Mouse (Mus musculus): ENCODE results near the gene C1qtnf4. TPM values are rescaled to one million over a fixed set of nuclear protein-coding genes. Genes with fewer than 3 reads are reported as not detected.
"Not testable (repeated sequence)": the region's sequence is repeated elsewhere in the genome, so short reads cannot be mapped to it uniquely, and the experiment has no call there.

C1qtnf4 gene
- polyA plus RNA-seq, 1 experiment from 2014 or later = 18.4 TPM

- DNase-seq (ENCODE audit: low spot score) (no peak), ATAC-seq (no peak)
- Histone ChIP-seq H3K36me3 (ENCODE audit: control insufficient read depth, insufficient read depth, low read length) (peaks cover 61% of the 10 kb centered on the region), H3K4me3 (ENCODE audit: low read depth, low read length) (no peak overlapping the region), H3K4me1 (ENCODE audit: control insufficient read depth, insufficient read depth, low read length) (peaks cover 5% of the 10 kb centered on the region; the same call in 1 of the 2 replicates), H3K27ac (ENCODE audit: low read depth, low read length) (no peak overlapping the region), H3K9me3 (replicated peaks; ENCODE audit: control insufficient read depth, low read length) (no peaks in the 10 kb centered on the region), H3K27me3 (replicated peaks; ENCODE audit: control insufficient read depth, insufficient read depth, low read length) (peaks cover 4% of the 10 kb centered on the region; the same call in 1 of the 2 replicates), H3K4me2 (ENCODE audit: low read length) (no peak overlapping the region), H3K9ac (ENCODE audit: low read length) (no peak overlapping the region)
- WGBS = 93% methylated on average over 6 of the region's 6 CpGs
Measured at GRCm38 (mm10) chr2:90893673-90894298, 8.1 kb downstream of the C1qtnf4 start.

- over 99% methylated on average over 3 of the region's 3 CpGs for WGBS
- H3K27me3 ChIP-seq (replicated peaks; ENCODE audit: control insufficient read depth, insufficient read depth, low read length); ATAC-seq; DNase-seq (ENCODE audit: low spot score); H3K4me3 ChIP-seq (ENCODE audit: low read depth, low read length); H3K4me1 ChIP-seq (ENCODE audit: control insufficient read depth, insufficient read depth, low read length); H3K9ac ChIP-seq (ENCODE audit: low read length); H3K27ac ChIP-seq (ENCODE audit: low read depth, low read length); H3K9me3 ChIP-seq (replicated peaks; ENCODE audit: control insufficient read depth, low read length); H3K4me2 ChIP-seq (ENCODE audit: low read length): not testable (repeated sequence)
- peaks cover 65% of the 10 kb centered on the region for H3K36me3 ChIP-seq (ENCODE audit: control insufficient read depth, insufficient read depth, low read length)
Measured at GRCm38 (mm10) chr2:90894299-90894677, 8.6 kb downstream of the C1qtnf4 start.

GRCm38 (mm10) chr2:90903398-90903797 is 17.7 kb downstream of the C1qtnf4 start:
- no peak for ATAC-seq
- H3K9me3 ChIP-seq (replicated peaks; ENCODE audit: control insufficient read depth, low read length) = no peaks in the 10 kb centered on the region
- peak overlapping the region; percentile 97; the same call in 1 of the 2 replicates for H3K9ac ChIP-seq (ENCODE audit: low read length)
- H3K4me1 ChIP-seq (ENCODE audit: control insufficient read depth, insufficient read depth, low read length) = peaks cover 15% of the 10 kb centered on the region
- H3K4me2 ChIP-seq (ENCODE audit: low read length) = peak overlapping the region; percentile 73
- no peak for DNase-seq (ENCODE audit: low spot score)
- H3K36me3 ChIP-seq (ENCODE audit: control insufficient read depth, insufficient read depth, low read length) = peaks cover 49% of the 10 kb centered on the region
- 91% methylated on average over 2 of the region's 2 CpGs for WGBS
- H3K27me3 ChIP-seq (replicated peaks; ENCODE audit: control insufficient read depth, insufficient read depth, low read length) = no peaks in the 10 kb centered on the region
- peak overlapping the region; percentile 93 for H3K4me3 ChIP-seq (ENCODE audit: low read depth, low read length)
- H3K27ac ChIP-seq (ENCODE audit: low read depth, low read length) = no peak overlapping the region

GRCm38 (mm10) chr2:90904076-90904855 is 18.6 kb downstream of the C1qtnf4 start, which contains the start of the genes Kbtbd4 and Ndufs3:
Gene Kbtbd4 (plus strand): TSS chr2:90904740.
Gene Ndufs3 (minus strand): TSS chr2:90904827.
- no peaks in the 10 kb centered on the region for H3K27me3 ChIP-seq (replicated peaks; ENCODE audit: control insufficient read depth, insufficient read depth, low read length)
- WGBS = under 1% methylated on average over 43 of the region's 43 CpGs
- DNase-seq (ENCODE audit: low spot score) (peak; percentile 95), ATAC-seq (peak; percentile 95)
- H3K9ac ChIP-seq (ENCODE audit: low read length) = peak within 1 kb of the TSS; percentile 97
- peak within 1 kb of the TSS; percentile 73 for H3K4me2 ChIP-seq (ENCODE audit: low read length)
- peaks cover 50% of the 10 kb centered on the region for H3K36me3 ChIP-seq (ENCODE audit: control insufficient read depth, insufficient read depth, low read length)
- peak within 1 kb of the TSS; percentile 93 for H3K4me3 ChIP-seq (ENCODE audit: low read depth, low read length)
- no peaks in the 10 kb centered on the region for H3K9me3 ChIP-seq (replicated peaks; ENCODE audit: control insufficient read depth, low read length)
- peak within 1 kb of the TSS; percentile 92 for H3K27ac ChIP-seq (ENCODE audit: low read depth, low read length)
- H3K4me1 ChIP-seq (ENCODE audit: control insufficient read depth, insufficient read depth, low read length) = peaks cover 15% of the 10 kb centered on the region

- peak; percentile 58 for DNase-seq (ENCODE audit: low spot score)
- H3K4me3 ChIP-seq (ENCODE audit: low read depth, low read length) = peak overlapping the region; percentile 93
- H3K27ac ChIP-seq (ENCODE audit: low read depth, low read length) = peak overlapping the region; percentile 92
- H3K27me3 ChIP-seq (replicated peaks; ENCODE audit: control insufficient read depth, insufficient read depth, low read length) = no peaks in the 10 kb centered on the region
- peaks cover 52% of the 10 kb centered on the region for H3K36me3 ChIP-seq (ENCODE audit: control insufficient read depth, insufficient read depth, low read length)
- peak overlapping the region; percentile 97 for H3K9ac ChIP-seq (ENCODE audit: low read length)
- peak; percentile 73 for ATAC-seq
- peak overlapping the region; percentile 73 for H3K4me2 ChIP-seq (ENCODE audit: low read length)
- H3K9me3 ChIP-seq (replicated peaks; ENCODE audit: control insufficient read depth, low read length) = no peaks in the 10 kb centered on the region
- peaks cover 15% of the 10 kb centered on the region for H3K4me1 ChIP-seq (ENCODE audit: control insufficient read depth, insufficient read depth, low read length)
- WGBS = 0% methylated on average over 21 of the region's 21 CpGs
Measured at GRCm38 (mm10) chr2:90904856-90905224, 19.2 kb downstream of the C1qtnf4 start.

GRCm38 (mm10) chr2:90906721-90907120 is 21.1 kb downstream of the C1qtnf4 start:
- no peak for DNase-seq (ENCODE audit: low spot score)
- Histone ChIP-seq H3K27ac (ENCODE audit: low read depth, low read length) (no peak overlapping the region), H3K36me3 (ENCODE audit: control insufficient read depth, insufficient read depth, low read length) (peaks cover 55% of the 10 kb centered on the region), H3K27me3 (replicated peaks; ENCODE audit: control insufficient read depth, insufficient read depth, low read length) (no peaks in the 10 kb centered on the region), H3K4me2 (ENCODE audit: low read length) (no peak overlapping the region), H3K4me3 (ENCODE audit: low read depth, low read length) (no peak overlapping the region), H3K4me1 (ENCODE audit: control insufficient read depth, insufficient read depth, low read length) (peaks cover 15% of the 10 kb centered on the region), H3K9ac (ENCODE audit: low read length) (no peak overlapping the region), H3K9me3 (replicated peaks; ENCODE audit: control insufficient read depth, low read length) (no peaks in the 10 kb centered on the region)
- 96% methylated on average over 2 of the region's 2 CpGs for WGBS
- no peak for ATAC-seq

- Histone ChIP-seq H3K27me3 (replicated peaks; ENCODE audit: control insufficient read depth, insufficient read depth, low read length) (no peaks in the 10 kb centered on the region), H3K9me3 (replicated peaks; ENCODE audit: control insufficient read depth, low read length) (no peaks in the 10 kb centered on the region), H3K9ac (ENCODE audit: low read length) (no peak overlapping the region), H3K36me3 (ENCODE audit: control insufficient read depth, insufficient read depth, low read length) (peaks cover 65% of the 10 kb centered on the region), H3K4me2 (ENCODE audit: low read length) (no peak overlapping the region), H3K27ac (ENCODE audit: low read depth, low read length) (no peak overlapping the region), H3K4me1 (ENCODE audit: control insufficient read depth, insufficient read depth, low read length) (peaks cover 8% of the 10 kb centered on the region), H3K4me3 (ENCODE audit: low read depth, low read length) (no peak overlapping the region)
- WGBS = 77% methylated on average over 1 of the region's 1 CpGs
- DNase-seq (ENCODE audit: low spot score) = no peak
- no peak for ATAC-seq
Measured at GRCm38 (mm10) chr2:90910861-90911260, 25.2 kb downstream of the C1qtnf4 start.

- no peak for DNase-seq (ENCODE audit: low spot score)
- Histone ChIP-seq H3K9ac (ENCODE audit: low read length) (no peak overlapping the region), H3K9me3 (replicated peaks; ENCODE audit: control insufficient read depth, low read length) (no peaks in the 10 kb centered on the region), H3K27ac (ENCODE audit: low read depth, low read length) (no peak overlapping the region), H3K36me3 (ENCODE audit: control insufficient read depth, insufficient read depth, low read length) (peaks cover 61% of the 10 kb centered on the region), H3K27me3 (replicated peaks; ENCODE audit: control insufficient read depth, insufficient read depth, low read length) (no peaks in the 10 kb centered on the region), H3K4me3 (ENCODE audit: low read depth, low read length) (no peak overlapping the region), H3K4me1 (ENCODE audit: control insufficient read depth, insufficient read depth, low read length) (peaks cover 10% of the 10 kb centered on the region; the same call in 1 of the 2 replicates), H3K4me2 (ENCODE audit: low read length) (no peak overlapping the region)
- no peak for ATAC-seq
- 89% methylated on average over 1 of the region's 1 CpGs for WGBS
Measured at GRCm38 (mm10) chr2:90911668-90912067, 26.0 kb downstream of the C1qtnf4 start.

GRCm38 (mm10) chr2:90913671-90914070 is 28.0 kb downstream of the C1qtnf4 start:
- H3K27ac ChIP-seq (ENCODE audit: low read depth, low read length) = no peak overlapping the region
- peaks cover 48% of the 10 kb centered on the region for H3K36me3 ChIP-seq (ENCODE audit: control insufficient read depth, insufficient read depth, low read length)
- no peak overlapping the region for H3K4me2 ChIP-seq (ENCODE audit: low read length)
- WGBS = 77% methylated on average over 2 of the region's 2 CpGs
- H3K27me3 ChIP-seq (replicated peaks; ENCODE audit: control insufficient read depth, insufficient read depth, low read length) = no peaks in the 10 kb centered on the region
- no peaks in the 10 kb centered on the region for H3K9me3 ChIP-seq (replicated peaks; ENCODE audit: control insufficient read depth, low read length)
- no peak for ATAC-seq
- no peak overlapping the region for H3K9ac ChIP-seq (ENCODE audit: low read length)
- H3K4me3 ChIP-seq (ENCODE audit: low read depth, low read length) = no peak overlapping the region
- DNase-seq (ENCODE audit: low spot score) = peak; percentile 67
- H3K4me1 ChIP-seq (ENCODE audit: control insufficient read depth, insufficient read depth, low read length) = peaks cover 10% of the 10 kb centered on the region; the same call in 1 of the 2 replicates

Data from forebrain, embryonic 14.5 days (tissue).